Mouse (Mus musculus): ENCODE results near the gene Nat8f3. TPM values are rescaled to one million over a fixed set of nuclear protein-coding genes. Genes with fewer than 3 reads are reported as not detected.
"Not testable (repeated sequence)": the region's sequence is repeated elsewhere in the genome, so short reads cannot be mapped to it uniquely, and the experiment has no call there.

Gene Nat8f3
- 0.29 TPM in 1 of 2 replicates, not detected in the other for polyA plus RNA-seq (2016; fragmentation: Nextera tagmentation; extraction: Ambion mirVana)

GRCm38 (mm10) chr6:85765532-85765931 lies at the start of gene Nat8f3:
Gene Nat8f3 (minus strand): TSS chr6:85765754.
- H3K4me2 ChIP-seq (replicated peaks); H3K27ac ChIP-seq; ATAC-seq (ENCODE audit: low FRiP score, low read depth); H3K36me3 ChIP-seq; H3K4me3 ChIP-seq; H3K27me3 ChIP-seq (replicated peaks); H3K4me1 ChIP-seq; H3K9me3 ChIP-seq; H3K9ac ChIP-seq: not testable (repeated sequence)
- WGBS, result 69% methylated on average over 13 of the region's 13 CpGs

- Histone ChIP-seq H3K36me3 (no peaks in the 10 kb centered on the region), H3K27me3 (replicated peaks) (no peaks in the 10 kb centered on the region), H3K4me3 (no peak overlapping the region)
Observed at GRCm38 (mm10) chr6:85813339-85813738, 47.8 kb upstream of the Nat8f3 start.

DNA sequence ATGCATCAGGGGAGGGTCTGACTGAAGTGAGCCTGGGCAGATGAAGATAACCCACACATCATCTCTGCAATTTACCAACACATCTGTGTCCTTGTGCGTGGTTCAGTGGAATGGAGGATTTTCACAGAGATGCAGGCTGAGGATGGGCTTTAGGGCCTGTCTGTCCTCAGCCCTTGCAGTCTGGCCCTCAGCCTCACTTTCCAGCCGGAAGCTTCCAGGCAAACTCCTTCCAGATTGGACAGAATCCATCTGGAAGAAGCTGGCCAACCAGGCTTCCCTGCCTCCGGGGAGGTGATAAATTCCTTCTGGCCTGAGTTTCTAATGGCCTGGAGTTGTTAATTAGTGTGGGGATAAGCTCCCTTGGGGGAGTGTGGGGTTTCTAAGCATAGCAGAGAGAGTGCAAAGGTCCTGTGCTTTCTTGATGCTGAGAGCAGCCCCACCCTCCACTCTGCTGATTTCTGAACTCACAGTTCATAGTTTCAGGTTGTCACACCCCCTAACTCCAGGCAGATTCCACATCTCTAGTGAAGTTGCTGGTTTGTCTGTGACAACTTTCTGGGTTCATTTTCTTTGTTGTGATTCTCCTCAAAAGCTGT lies 45.5 kb upstream of the Nat8f3 start:
- not testable (repeated sequence) for ATAC-seq (ENCODE audit: low FRiP score, low read depth)

More at GRCm38 (mm10) chr6:85813339-85813738, 47.8 kb upstream of the Nat8f3 start:
- ATAC-seq (ENCODE audit: low FRiP score, low read depth), result no peak
- H3K9me3 ChIP-seq, result no peaks in the 10 kb centered on the region
- H3K4me1 ChIP-seq, result no peaks in the 10 kb centered on the region
- H3K9ac ChIP-seq, result no peak overlapping the region
- H3K4me2 ChIP-seq (replicated peaks), result no peak overlapping the region
- H3K27ac ChIP-seq, result no peak overlapping the region
- 82% methylated on average over 2 of the region's 2 CpGs for WGBS

DNA sequence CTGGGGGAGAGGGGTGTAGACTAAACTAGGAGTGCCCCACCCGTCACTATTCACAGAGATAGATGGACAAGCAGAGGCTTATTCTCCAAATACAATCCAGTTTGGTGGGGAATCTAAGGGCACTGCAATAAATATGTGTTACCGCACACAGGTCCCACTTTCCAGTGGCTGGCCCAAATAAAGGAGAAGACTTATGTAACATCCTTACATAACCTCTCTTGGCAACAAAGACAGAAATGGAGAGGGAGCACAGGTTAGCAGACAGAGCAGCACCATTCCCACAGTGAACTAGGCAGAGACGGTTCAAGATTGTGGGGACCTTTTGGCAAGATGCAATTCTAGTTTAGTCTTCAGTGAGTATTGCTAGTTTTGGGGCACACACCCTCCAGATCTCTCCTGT lies 45.0 kb upstream of the Nat8f3 start:
- not testable (repeated sequence) for ATAC-seq (ENCODE audit: low FRiP score, low read depth); H3K27ac ChIP-seq; H3K9me3 ChIP-seq; H3K4me3 ChIP-seq; H3K4me2 ChIP-seq (replicated peaks); H3K27me3 ChIP-seq (replicated peaks); H3K4me1 ChIP-seq; H3K36me3 ChIP-seq; H3K9ac ChIP-seq
- 87% methylated on average over 3 of the region's 3 CpGs for WGBS

More for the DNA sequence above, 45.5 kb upstream of the Nat8f3 start:
- H3K4me1 ChIP-seq; H3K4me3 ChIP-seq; H3K36me3 ChIP-seq; H3K9ac ChIP-seq; H3K27me3 ChIP-seq (replicated peaks); H3K4me2 ChIP-seq (replicated peaks); H3K27ac ChIP-seq; H3K9me3 ChIP-seq: not testable (repeated sequence)
- 68% methylated on average over 3 of the region's 3 CpGs for WGBS

- not testable (repeated sequence) for H3K27ac ChIP-seq; H3K4me1 ChIP-seq; H3K9ac ChIP-seq; H3K4me3 ChIP-seq; H3K4me2 ChIP-seq (replicated peaks); H3K36me3 ChIP-seq; H3K27me3 ChIP-seq (replicated peaks); ATAC-seq (ENCODE audit: low FRiP score, low read depth); H3K9me3 ChIP-seq
- 83% methylated on average over 2 of the region's 3 CpGs for WGBS
Observed at GRCm38 (mm10) chr6:85809784-85810183, 44.2 kb upstream of the Nat8f3 start.

DNA sequence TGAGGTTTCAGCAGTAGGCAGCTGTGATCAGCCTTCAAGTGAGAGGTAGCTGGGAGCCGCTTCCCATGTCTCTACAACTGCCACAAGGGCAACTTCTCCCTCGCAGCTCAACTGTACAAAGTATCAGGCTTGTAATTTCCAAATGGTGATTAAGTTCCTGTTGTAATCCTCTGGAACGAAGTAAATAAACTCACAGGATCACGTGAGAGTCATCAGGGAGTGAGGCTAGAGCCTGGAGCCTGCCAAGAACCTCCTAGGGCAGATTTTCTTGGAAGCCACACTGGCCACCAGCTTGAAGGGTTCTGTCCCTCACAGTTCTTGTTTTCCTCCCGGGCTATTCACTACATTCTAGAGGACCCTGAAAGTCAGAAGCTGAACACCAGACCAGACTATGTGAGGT lies 37.6 kb upstream of the Nat8f3 start:
- not testable (repeated sequence) for H3K27ac ChIP-seq; ATAC-seq (ENCODE audit: low FRiP score, low read depth); H3K36me3 ChIP-seq; H3K9me3 ChIP-seq; H3K27me3 ChIP-seq (replicated peaks); H3K4me1 ChIP-seq; H3K9ac ChIP-seq; H3K4me2 ChIP-seq (replicated peaks); H3K4me3 ChIP-seq
- 78% methylated on average over 5 of the region's 5 CpGs for whole genome bisulfite sequencing

GRCm38 (mm10) chr6:85763127-85764070 lies 2.2 kb downstream of the Nat8f3 start:
- not testable (repeated sequence) for H3K27me3 ChIP-seq (replicated peaks); H3K9ac ChIP-seq; H3K36me3 ChIP-seq; H3K4me1 ChIP-seq; H3K4me3 ChIP-seq; H3K4me2 ChIP-seq (replicated peaks); H3K27ac ChIP-seq; ATAC-seq (ENCODE audit: low FRiP score, low read depth); H3K9me3 ChIP-seq
- 86% methylated on average over 6 of the region's 6 CpGs for WGBS

GRCm38 (mm10) chr6:85762678-85763077 lies 2.9 kb downstream of the Nat8f3 start:
- H3K4me1 ChIP-seq; H3K27ac ChIP-seq; H3K27me3 ChIP-seq (replicated peaks); H3K4me2 ChIP-seq (replicated peaks); ATAC-seq (ENCODE audit: low FRiP score, low read depth); H3K4me3 ChIP-seq; H3K9ac ChIP-seq; H3K36me3 ChIP-seq; H3K9me3 ChIP-seq: not testable (repeated sequence)
- 82% methylated on average over 2 of the region's 2 CpGs for WGBS

DNA sequence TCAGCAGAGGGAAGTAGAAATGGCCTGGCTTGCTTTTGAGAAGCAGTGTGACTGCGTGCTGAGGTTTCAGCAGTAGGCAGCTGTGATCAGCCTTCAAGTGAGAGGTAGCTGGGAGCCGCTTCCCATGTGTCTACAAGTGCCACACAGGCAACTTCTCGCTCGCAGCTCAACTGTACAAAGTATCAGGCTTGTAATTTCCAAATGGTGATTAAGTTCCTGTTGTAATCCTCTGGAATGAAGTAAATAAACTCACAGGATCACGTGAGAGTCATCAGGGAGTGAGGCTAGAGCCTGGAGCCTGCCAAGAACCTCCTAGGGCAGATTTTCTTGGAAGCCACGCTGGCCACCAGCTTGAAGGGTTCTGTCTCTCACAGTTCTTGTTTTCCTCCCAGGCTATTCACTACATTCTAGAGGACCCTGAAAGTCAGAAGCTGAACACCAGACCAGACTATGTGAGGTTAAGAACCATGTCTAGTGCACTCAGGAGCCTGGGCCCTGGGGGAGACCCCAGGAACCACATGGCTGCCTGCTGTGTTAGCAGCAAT lies 9.8 kb downstream of the Nat8f3 start:
- ATAC-seq (ENCODE audit: low FRiP score, low read depth); H3K9ac ChIP-seq; H3K4me3 ChIP-seq; H3K4me1 ChIP-seq; H3K4me2 ChIP-seq (replicated peaks); H3K27me3 ChIP-seq (replicated peaks); H3K36me3 ChIP-seq; H3K27ac ChIP-seq; H3K9me3 ChIP-seq: not testable (repeated sequence)
- 78% methylated on average over 4 of the region's 6 CpGs for WGBS

DNA sequence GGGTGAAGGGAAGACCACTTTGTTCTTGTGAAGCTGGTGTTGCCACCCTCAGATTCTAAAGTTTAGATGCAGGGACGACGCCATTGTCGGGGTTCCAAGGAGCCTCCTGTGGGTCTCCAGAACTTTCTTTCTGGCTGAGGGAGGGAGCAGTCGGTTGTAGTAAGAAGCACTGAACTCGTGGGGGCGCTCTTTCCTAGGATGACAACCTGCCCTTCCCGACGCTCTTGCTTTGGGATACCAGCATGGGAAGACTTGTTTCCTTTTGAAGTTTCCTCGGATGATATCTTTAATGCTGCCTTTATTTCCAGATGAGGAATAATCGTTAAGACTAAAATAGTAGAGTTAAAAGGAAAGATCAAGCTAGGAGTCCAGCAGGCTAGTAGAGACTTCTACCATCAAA lies 52.4 kb downstream of the Nat8f3 start, which contains the start of gene Nat8f7:
Gene Nat8f7 (minus strand): TSS at position 101 of the 400 bp plus-strand sequence.
- H3K4me2 ChIP-seq (replicated peaks); H3K4me1 ChIP-seq; H3K4me3 ChIP-seq; H3K9me3 ChIP-seq; H3K9ac ChIP-seq; H3K27ac ChIP-seq; H3K27me3 ChIP-seq (replicated peaks); ATAC-seq (ENCODE audit: low FRiP score, low read depth); H3K36me3 ChIP-seq: not testable (repeated sequence)
- WGBS, result 84% methylated on average over 10 of the region's 10 CpGs

- not testable (repeated sequence) for H3K4me3 ChIP-seq; H3K4me2 ChIP-seq (replicated peaks); H3K27me3 ChIP-seq (replicated peaks); H3K27ac ChIP-seq; H3K9ac ChIP-seq; ATAC-seq (ENCODE audit: low FRiP score, low read depth); H3K9me3 ChIP-seq; H3K36me3 ChIP-seq; H3K4me1 ChIP-seq
- 88% methylated on average over 1 of the region's 1 CpGs for WGBS
Observed at GRCm38 (mm10) chr6:85709607-85710006, 55.9 kb downstream of the Nat8f3 start.

DNA sequence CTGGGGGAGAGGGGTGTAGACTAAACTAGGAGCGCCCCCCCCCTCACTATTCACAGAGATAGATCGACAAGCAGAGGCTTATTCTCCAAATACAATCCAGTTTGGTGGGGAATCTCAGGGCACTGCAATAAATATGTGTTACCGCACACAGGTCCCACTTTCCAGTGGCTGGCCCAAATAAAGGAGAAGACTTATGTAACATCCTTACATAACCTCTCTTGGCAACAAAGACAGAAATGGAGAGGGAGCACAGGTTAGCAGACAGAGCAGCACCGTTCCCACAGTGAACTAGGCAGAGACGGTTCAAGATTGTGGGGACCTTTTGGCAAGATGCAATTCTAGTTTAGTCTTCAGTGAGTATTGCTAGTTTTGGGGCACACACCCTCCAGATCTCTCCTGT lies 56.3 kb downstream of the Nat8f3 start:
- H3K4me1 ChIP-seq, result not testable (repeated sequence)
- 92% methylated on average over 5 of the region's 5 CpGs for WGBS

More for the DNA sequence above, 56.3 kb downstream of the Nat8f3 start:
- not testable (repeated sequence) for H3K9me3 ChIP-seq; H3K9ac ChIP-seq; H3K36me3 ChIP-seq; H3K4me2 ChIP-seq (replicated peaks); H3K27ac ChIP-seq; H3K4me3 ChIP-seq; H3K27me3 ChIP-seq (replicated peaks); ATAC-seq (ENCODE audit: low FRiP score, low read depth)
